Mouse (Mus musculus) cerebellum, adult 11-12 months (tissue): ENCODE data around the gene Zbtb43.

Experiments
- DNase-seq: peaks from one replicate; pipeline ENCODE4 v3.0.0; 2022

Gene Zbtb43

DNA sequence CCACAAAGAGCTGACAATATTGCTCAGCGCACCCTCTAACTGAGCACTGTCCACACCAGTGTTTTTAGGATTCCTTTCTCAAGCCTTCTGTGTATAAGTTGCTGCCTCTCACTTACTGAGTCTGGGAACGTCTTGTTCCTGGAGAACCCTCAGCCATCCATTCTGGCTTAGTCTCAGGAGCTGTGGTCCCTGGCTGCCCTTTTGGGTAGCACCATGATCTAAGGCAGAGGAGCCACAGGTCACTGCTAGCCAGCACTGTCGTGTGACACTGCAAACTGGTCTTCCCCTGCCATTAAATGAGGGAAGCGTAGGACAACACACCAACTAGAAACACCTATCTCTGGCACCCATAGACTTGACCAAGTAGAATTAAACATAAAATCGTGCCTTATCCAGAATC lies 15.6 kb downstream of the Zbtb43 start:
- DNase-seq, result no peak

DNA sequence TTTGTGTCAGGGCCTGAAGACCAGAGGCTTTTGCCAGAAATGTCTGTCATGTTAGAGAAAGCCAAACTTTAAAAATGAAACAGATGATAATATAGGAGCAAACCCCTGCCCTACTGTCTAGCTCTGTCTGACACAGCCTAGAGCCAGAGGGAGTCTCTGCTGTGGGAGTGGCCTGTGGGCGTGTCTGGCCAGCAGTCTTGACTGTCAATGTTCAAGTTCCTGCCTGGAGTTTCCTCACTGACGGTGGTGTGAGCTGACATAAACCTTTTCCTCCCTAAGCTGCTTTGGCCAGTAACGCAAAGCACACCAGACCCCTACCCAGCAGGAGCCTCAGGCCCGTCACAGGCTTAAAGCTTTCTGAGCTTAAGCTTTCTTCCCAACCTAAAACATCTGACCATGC lies 16.2 kb downstream of the Zbtb43 start:
- no peak for DNase-seq

DNA sequence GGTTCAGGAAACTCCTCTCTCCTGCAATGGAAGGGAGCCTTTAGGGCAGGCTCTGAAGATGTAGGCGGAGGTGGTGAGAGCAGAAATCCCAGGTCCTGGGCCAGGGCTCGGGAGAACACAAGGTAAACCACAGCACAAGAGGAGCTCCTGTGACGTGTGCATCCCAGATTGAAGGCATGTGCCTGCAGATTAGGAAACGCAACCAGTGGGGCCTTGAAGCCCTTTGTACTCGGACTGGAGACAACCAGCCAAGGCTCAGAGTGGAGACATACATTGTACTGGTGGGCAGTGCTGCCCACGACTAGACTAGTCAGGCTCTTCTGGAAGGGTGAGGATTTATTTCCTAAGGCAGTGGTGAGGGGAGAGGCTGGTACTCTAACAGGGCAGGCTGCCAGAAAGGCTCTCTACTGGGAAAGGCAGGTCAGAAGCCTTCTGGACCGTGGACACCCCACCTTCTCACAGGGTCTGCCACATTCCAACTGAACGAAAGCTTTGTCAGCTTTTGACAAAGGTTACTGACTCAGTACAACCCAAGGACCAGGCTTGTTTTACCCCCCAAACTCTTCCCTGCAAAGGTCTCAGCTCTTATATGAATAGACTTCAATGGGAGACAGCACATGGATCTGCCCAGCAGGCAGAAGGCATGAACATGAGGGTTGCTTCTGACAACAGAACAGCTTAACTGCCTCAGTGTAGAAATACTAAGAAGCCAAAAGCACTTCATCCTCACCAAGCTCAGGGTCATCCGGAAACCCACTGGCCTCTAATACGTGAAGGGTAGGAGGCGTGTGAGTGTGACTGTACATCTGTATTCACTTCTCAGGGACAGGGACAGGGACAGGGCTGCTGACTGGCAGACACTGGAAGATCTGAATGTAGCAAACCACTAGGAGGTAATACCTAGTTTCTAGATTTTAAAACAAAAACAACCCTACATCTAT lies 17.1 kb downstream of the Zbtb43 start:
- DNase-seq, result no peak

DNA sequence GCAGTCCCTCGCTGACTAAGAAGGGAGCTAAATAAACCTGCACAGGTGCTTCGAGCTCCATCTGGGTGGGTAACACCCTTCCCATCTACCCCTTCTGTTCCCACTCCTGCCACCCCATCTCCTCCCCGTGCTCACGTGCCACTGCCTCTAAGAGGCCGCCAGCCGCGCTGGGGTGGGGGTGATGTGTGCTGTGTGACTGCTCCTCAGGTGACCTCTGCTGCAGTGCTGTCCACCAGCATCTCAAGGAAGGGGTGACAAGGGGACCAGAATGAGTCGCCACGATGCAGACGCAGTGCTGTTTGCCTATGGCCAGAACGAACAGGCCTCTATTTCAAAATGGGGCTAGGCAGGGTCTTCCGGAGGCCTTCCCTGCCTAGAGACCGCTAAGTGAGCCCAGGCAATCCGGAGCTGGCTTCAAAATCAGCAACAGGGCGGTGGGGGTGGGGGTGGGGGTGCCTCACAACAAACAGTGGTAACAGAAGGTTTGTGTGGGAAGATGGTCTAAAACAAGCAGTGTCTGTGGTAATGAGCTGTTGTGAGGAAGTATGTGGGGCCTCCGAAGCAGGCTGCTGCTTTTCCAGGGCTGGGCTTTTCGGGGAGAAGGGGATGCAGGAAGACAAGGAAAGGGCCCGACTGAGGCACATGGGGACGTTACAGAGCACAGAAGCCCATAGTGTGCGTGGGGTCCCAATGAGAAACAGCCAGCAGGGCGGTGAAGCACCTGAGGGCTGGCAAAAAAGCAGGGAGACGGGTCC lies 19.1 kb downstream of the Zbtb43 start:
- no peak for DNase-seq

DNA sequence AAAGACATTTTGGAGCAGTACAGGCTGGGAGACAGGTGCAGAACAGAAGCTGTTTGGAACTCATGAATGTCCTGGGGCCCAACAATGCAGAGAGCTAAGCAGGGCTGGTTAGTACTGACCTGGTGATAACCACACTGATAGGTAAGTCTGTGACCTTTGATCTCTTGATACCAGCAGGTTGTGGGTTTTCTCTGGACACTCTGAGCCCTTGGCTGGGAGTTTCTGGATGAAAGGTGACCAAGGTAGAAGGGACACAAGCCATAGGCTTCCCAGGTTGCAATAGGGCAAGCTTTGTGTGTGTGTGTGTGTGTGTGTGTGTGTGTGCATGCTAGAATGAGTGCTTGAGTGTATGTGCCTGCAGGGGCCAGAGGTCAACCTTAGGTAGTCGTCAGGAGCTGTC lies 21.6 kb downstream of the Zbtb43 start:
- DNase-seq, result no peak

DNA sequence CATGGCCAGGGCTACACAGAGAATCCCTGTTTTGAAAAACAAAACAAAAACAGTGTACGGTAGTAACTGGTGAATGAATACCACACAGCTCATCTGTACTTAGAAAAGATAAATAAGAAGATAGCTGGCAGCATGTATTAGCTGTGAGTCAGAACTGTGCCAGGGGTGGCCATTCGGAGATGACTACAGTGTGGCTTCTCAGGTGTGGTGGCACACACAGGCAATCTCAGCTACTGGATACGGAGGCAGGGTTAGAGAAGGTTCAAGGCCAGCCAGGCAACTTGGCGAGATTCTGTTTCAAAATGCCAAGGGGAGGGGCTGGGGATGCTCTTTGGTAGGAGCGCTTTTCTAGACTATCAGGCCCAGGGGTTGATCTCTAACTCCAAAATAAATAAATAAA lies 22.6 kb downstream of the Zbtb43 start:
- DNase-seq, result no peak

DNA sequence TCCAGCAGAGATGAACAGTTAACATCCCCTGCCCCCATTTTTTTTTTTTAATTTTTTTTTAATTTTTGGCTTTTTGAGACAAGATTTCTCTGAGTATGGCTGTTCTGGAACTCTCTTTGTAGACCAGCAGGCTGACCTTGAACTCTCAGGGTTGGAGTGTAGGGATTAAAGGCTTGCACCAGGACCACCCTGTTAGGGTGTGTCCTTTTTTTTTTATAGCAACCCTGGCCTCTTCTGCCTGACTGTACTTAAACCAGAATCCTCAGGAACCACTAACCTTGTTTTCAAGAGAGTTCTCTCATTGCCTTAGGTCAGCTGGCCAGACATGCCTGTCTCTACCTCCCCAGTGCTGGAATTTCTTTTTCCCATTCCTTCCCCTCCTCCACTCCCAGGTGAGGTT lies 23.5 kb downstream of the Zbtb43 start:
- no peak for DNase-seq

DNA sequence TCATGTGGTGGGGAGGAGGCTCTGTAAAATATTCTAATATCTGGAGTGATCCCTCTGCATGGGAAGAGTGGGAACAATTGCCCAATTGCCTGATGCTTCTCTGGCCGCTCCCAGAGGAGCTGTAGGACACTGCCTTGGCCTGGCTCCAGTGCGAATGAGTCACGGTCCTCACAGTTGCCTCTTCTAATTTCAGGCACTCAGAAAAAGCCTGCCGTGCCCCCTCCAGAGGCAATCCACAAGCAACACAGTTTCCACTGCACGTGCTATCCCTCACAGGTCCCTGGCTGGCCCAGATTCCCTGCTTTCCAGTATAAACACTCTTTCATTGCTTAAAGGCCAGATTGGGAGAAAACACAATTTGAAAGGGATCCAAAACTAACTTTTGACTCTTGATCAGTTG lies 24.0 kb downstream of the Zbtb43 start:
- peak; percentile 79 for DNase-seq

DNA sequence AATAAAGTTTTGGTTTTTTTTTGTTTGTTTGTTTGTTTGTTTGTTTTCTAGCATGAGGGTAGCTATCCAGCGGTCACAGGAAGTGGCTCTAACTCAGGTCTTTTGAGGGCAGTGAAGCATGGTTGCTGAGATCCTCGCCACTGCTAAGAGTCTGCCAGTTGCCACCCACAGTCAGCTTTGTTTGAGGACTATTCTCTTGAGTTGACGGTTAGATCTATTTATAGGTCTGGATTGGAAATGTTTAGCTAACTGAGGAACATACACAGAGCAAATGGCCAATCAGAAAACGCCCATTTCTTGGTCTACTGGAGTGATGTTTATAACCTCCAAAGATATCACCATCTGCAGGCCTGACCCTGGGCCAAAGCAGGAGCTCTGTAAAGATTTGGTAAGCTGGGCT lies 25.7 kb downstream of the Zbtb43 start:
- no peak for DNase-seq

DNA sequence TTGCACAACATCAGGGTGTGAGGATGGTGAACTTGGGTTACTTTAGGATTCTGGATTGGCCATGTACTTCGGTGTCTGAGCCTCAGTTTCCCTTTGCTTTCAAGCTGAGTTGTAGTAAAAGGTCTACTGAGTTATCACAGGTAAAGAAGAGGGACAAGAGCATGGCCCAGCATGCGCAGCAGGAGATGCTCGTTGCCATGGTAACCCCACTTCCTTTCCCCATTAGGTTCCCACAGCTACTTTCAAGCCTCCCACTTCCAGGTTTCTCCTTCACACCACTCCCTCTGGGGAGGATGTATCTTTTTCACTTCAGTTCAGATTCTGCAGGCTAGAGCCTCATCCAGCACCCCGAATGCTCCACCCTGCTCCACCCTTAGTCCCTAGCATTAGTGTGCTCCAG lies 27.5 kb downstream of the Zbtb43 start:
- DNase-seq, result no peak

DNA sequence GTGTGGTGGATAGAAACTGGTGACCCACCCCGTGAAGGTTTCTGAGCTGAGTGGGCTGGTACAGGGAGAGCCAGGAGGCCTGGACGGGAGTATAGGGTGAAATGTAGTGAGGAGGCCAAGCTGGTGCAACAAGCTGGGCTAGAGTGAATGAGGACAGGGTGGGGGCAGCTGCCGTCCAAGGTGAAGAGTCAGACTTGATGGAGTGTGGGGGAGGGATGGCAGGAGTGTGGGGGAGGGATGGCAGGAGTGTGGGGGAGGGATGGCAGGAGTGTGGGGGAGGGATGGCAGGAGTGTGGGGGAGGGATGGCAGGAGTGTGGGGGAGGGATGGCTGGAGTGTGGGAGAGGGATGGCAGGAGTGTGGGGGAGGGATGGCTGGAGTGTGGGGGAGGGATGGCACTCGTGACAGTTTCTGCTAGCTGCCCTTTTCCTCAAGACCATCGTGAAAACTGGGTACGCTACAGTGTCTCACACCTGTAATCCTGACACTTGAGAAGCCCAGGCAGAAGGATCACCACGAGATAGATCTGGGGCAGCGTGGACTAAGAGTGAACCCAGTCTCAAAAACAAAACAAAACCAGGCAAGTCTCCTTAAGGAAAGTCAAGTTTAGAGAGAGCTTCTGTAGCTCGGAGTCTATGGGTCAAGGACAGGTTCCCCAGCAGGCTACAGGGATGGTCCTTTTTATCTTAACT lies 28.2 kb downstream of the Zbtb43 start:
- no peak for DNase-seq

DNA sequence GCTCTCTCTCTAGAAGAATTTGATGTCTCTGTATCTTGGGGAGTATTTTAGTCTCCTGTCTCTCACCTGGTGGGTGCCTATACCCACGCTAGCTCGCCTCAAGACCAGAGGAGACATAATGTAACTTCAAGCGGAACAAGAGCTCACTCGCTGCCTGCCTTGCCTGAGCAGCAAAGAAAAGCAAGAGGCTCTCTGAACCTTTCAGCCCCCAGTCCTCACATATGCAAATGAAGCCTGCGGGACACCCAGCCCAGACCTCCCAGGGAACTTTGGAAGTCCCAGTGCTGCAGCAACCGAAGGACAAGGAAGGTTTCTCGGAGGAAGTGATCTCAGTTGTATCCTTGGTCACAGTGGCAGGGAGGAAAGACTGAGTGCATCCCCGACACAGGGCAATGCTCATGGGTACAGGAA lies 28.9 kb downstream of the Zbtb43 start:
- no peak for DNase-seq

DNA sequence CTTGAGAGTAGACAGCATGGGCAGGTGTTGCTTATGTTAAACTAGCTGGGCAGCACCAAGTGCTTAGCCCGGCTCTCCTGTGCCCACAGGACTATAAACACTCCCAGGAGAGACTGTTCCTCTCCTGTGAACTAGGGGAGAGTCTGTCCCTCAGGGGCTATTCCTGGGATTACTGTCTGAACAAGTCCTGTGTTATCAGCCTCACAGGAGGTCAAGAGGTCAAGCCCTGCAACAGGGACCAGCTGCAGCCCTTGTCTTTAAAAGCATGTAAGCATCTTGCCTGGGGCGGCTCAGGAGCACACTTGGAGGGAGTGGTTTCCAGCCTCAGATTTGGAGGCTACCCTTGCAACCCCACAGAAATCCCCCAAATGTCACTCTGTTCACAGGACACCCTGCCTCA lies 30.0 kb downstream of the Zbtb43 start:
- DNase-seq, result no peak

DNA sequence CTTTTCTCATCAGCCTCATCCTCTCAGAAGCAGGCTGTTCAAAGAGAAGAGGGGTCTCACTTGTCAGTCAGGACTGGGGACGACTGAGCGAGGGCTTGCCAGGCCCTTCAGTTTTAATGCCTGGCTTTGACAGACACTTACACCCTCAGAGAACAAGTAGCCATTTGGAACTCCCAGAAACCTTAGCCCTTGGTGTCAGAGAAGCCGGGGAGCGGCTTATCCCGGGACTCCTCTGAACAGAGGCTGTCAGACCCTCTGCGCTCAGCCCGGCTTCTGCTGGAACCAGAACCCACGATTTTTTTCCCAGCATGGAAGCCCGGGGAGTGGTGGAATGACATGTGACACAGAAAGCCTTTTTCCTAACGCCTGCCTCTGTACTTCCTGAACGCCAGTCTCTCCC lies 31.2 kb downstream of the Zbtb43 start:
- no peak for DNase-seq

DNA sequence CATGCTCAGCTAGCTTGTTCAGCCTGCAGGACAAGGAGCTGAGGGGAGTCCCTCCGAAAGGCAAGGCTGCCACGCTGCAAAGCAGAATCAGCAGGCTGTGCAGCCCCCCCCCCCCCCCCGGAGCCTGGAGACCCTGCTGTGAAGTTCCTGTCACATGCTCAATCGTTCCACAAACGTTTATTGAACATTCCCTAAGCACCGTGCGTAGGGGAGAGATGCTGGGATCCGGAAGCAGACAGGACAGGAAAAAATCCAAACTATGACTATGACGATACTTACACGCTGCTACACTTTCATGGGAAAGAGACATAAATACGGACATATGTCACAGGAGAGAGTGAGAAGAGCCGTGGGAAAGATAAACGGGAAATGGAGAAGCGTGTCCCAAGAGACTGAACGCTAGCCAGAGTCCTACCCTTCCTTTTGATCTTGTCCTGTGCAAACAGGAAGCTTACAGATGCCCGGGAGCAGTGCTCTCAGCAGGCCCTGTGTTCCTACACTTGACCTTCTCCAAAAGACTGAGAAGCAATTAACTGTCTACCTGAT lies 32.3 kb downstream of the Zbtb43 start:
- no peak for DNase-seq

DNA sequence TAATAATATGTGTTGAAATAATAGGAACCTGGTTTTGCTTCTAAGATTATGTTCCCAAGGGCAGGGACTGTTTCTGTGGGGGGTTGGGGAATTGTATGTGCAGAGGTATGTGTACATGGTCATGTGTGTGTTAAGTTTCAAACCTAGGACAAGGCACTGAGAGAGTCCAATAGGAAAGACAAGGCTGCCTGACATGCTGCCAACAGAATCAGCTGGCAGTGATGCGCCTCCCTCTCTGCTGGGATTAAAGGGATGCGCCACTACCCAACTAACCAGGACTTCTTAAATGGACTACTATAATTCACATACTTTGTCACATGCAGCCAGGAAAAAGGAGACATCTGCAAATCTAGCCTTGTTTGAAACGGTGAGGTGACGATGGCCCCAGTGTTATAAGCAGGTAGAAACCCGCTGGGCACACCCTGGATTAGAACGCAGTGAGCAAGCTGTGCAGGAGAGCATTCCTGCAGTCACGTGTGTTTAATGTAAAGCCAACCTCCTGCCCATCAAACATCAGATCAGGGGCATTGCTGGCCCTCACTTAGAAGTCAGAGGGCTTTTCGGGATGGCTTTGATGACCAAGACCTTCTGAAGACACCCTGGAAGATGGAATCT lies 33.2 kb downstream of the Zbtb43 start:
- no peak for DNase-seq

DNA sequence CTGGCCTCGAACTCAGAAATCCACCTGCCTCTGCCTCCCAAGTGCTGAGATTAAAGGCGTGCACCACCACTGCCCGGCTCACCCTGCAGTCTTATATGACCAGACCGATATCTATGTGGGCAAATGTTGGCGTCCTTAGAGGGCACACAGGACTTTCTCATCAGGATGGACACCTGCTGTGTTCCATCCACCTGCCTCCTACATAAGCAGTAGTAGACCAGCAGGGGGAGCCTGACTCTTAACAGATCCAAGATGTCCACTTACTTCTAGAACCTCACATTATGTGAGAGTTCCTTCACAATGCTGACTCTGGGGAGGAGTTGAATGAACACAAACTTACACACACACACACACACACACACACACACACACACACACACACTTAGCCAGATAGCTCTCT lies 35.5 kb downstream of the Zbtb43 start:
- peak; percentile 41 for DNase-seq

DNA sequence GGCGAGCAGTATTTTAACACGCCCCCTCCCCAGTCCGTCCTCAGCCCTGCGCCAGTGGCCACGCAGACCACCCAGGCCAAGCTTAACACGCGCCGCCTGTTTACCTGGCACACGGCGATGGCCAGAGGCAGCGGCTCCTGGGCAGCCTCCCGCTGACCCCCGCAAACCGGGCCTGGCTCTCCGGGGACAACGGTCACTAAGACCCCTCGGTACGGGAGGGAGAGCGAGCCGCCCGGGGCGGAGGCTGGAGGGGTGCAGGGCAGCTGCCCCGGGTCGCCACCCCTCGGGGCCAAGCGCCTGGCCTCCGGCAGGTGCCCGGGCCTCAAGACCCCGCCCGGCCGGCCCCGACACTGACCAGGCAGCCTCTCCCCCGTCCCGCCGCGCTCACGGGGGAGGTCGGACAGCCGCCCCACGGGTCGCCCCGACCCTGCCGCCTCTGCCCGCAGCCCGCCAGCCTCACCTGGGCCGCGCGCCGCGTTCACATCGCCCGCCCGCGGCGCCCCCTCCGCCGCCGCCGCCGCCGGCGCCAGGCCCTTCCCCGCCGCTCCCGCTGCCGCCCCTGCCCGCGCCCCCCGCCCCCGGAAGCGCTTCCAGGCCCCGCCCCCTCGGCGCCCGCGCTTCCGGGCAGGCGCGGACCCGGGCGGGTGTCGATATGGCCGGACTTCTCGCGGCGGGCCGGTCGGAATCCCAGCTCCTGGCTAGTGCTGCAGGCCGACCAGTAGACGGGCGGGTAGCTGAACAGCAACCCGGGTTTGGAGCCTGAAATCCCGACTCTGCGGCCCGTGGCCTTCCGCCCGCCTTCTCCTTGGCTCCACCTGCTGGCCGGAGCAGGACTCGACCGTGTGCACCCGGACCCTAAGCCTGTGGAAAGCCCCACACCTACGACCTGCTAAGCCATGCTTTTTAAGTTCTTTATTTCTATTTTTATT lies 37.3 kb downstream of the Zbtb43 start, which contains the start of gene Zbtb34:
Gene Zbtb34, minus strand, starts transcription at position 554 of the 929 bp plus-strand sequence.
- peak; percentile 53 for DNase-seq

DNA sequence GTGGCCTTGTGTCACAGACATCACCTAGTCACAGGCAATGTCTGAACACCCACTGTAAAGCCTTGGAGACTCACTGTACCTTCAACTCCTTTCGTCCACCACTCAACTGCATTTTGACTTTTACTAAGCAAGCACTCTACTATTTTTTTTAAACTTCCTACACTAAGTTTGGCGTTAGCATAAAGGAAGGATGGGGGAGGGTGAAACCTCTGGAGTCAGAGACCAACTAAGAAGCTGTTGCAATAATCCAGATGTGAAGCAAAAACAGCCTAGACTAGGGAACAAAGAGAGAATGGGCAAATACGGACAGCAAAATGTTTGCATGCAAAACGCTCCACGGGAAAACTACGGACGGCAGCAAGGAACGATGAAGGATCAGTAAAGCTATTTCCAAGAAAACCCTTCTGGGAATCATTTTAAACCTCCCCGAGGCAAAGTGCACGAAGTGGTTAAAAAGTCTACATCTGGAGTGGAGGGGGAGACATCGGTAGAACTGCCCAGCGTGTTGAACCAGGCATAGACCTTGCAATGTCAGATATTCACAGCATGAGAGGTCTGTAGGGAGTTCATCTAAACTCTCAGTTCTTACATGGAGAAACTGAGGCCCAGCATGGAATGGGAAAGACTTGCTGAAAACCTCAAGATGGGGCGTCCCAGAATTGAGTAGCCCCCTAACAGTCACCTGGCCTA lies 38.1 kb downstream of the Zbtb43 start:
- DNase-seq, result no peak

DNA sequence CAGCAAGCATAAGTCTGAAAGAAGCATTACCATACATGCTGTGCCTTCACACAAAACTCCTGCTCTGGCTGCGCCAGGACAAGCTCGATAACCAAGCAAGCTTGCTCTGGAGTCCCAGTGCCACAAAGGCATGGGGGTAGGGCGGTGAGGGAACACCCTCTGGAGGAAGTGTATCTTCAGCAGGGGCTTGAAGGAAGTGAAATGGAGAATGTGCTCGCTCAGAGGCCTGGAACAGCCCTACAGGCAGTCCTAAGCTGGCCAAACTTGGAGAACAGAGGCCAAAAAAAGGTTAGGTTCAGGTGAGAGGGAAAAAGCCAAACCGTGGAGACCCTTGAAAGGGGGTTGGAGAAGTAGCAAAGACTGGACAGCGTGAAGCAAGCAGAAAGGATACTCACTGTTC lies 39.0 kb downstream of the Zbtb43 start:
- no peak for DNase-seq
